ENCODE assay signal across 8 mouse cellular contexts in genomic region chr1:187651688-187652241, GRCm38 (mm10). TPM values are rescaled to one million over a fixed set of nuclear protein-coding genes. Genes with fewer than 3 reads are reported as not detected.
A peak's percentile ranks its signal among the peaks of the same experiment; 100 is the strongest.
DNase-seq lines count a peak whose midpoint lies in the region; ATAC-seq lines count a peak whose summit lies in the region.

No protein-coding gene starts in this region.

- peak; percentile 84 for ATAC-seq in midbrain, embryonic 12.5 days (ENCODE audit: low FRiP score, low read depth)

- peak; percentile 47 to 56 for DNase-seq in adrenal gland, adult 18-20 months (ENCODE audit: low spot score in 2 of 2)
- DNase-seq in cerebellum, postnatal 10 days: peak; percentile 82 to 83
- DNase-seq in gastrocnemius, postnatal 25 days: peak; percentile 30
- DNase-seq in kidney, adult 18-20 months: peak; percentile 57
- peak; percentile 55 to 59 for DNase-seq in left cerebral cortex, postnatal 36 days (ENCODE audit: low spot score in 2 of 2)
- peak; percentile 12 for DNase-seq in urinary bladder, postnatal 25 days (ENCODE audit: low spot score)
- DNase-seq in testis, postnatal 14 days (ENCODE audit: low spot score): no peak

- H3K27ac ChIP-seq in midbrain, embryonic 12.5 days (replicated peaks): peak overlapping the region; percentile 50; the same call in 1 of the 2 replicates

- no peaks in the 10 kb centered on the region for H3K9me3 ChIP-seq in midbrain, embryonic 12.5 days

- intact Hi-C loops in left cerebral cortex, postnatal 36 days (cut with DNase I): no loop called here

- H3K4me2 ChIP-seq in midbrain, embryonic 12.5 days (replicated peaks): peak overlapping the region; percentile 75

- peak overlapping the region; percentile 52 for H3K4me3 ChIP-seq in midbrain, embryonic 12.5 days

- H3K4me1 ChIP-seq in midbrain, embryonic 12.5 days: peaks cover 10% of the 10 kb centered on the region

- H3K36me3 ChIP-seq in midbrain, embryonic 12.5 days: no peaks in the 10 kb centered on the region

- H3K27me3 ChIP-seq in midbrain, embryonic 12.5 days: peaks cover 9% of the 10 kb centered on the region; the same call in 1 of the 2 replicates

- under 1% methylated on average over 46 of the region's 47 CpGs for WGBS in midbrain, embryonic 12.5 days

- H3K9ac ChIP-seq in midbrain, embryonic 12.5 days (replicated peaks): peak overlapping the region; percentile 69

RNA-seq across cellular contexts. Expression of gene Esrrg, which starts 43.2 kb away (rescaled TPM):
- 10 to 100 TPM; 13.2 to 13.4 TPM for total RNA-seq in adrenal gland, adult 18-20 months (2021)
- total RNA-seq in gastrocnemius, postnatal 25 days (2021): 10 to 100 TPM; 15.1 to 24.8 TPM
- 10 to 100 TPM; 29.8 to 30.6 TPM for total RNA-seq in left cerebral cortex, postnatal 36 days (2021)
- 8.1 and 8.6 TPM in 2 replicates for polyA plus RNA-seq in midbrain, embryonic 12.5 days (2016; fragmentation: Nextera tagmentation; extraction: Ambion mirVana)
